Mouse (Mus musculus): ENCODE measurements around the gene Gm28047. TPM values are rescaled to one million over a fixed set of nuclear protein-coding genes. Genes with fewer than 3 reads are reported as not detected.
A peak's percentile ranks its signal among the peaks of the same experiment; 100 is the strongest.
"Not testable (repeated sequence)": the region's sequence is repeated elsewhere in the genome, so short reads cannot be mapped to it uniquely, and the experiment has no call there.

Gene Gm28047
- 1 to 10 TPM; 1.7 to 3.2 TPM for total RNA-seq (2021)
- long read RNA-seq, experiment 1, result 0 reads
- long read RNA-seq, experiment 2, partial matches to known transcripts, result 1 of 1 reads
- long read RNA-seq, experiment 2, other reads (novel, unspliced or antisense), result 0 of 1 reads

- DNase-seq (ENCODE audit: low spot score in 2 of 2), result peak; percentile 99
Measured at GRCm38 (mm10) chr15:102624970-102625686, at the start of gene Gm28047, which contains the start of gene Atf7. TSS of gene Gm28047 (minus strand) at chr15:102625067. TSS of gene Atf7 (minus strand) at chr15:102625464.

GRCm38 (mm10) chr15:102673548-102673947 lies 48.7 kb upstream of the Gm28047 start:
- DNase-seq (ENCODE audit: low spot score in 2 of 2), result peak in 1 of 2 experiments; percentile 15

- peak; percentile 46 to 47 for DNase-seq (ENCODE audit: low spot score in 2 of 2)
Measured at GRCm38 (mm10) chr15:102672215-102673071, 47.6 kb upstream of the Gm28047 start, which contains the start of gene Atp5g2. TSS of gene Atp5g2 (minus strand) at chr15:102672352.

GRCm38 (mm10) chr15:102671721-102672214 lies 46.9 kb upstream of the Gm28047 start:
- DNase-seq (ENCODE audit: low spot score in 2 of 2), result peak; percentile 84 to 86

GRCm38 (mm10) chr15:102670767-102671575 lies 46.1 kb upstream of the Gm28047 start:
- DNase-seq (ENCODE audit: low spot score in 2 of 2), result peak; percentile 93 to 94

GRCm38 (mm10) chr15:102670281-102670680 lies 45.4 kb upstream of the Gm28047 start:
- DNase-seq (ENCODE audit: low spot score in 2 of 2), result peak in 1 of 2 experiments; percentile 18

GRCm38 (mm10) chr15:102669571-102669970 lies 44.7 kb upstream of the Gm28047 start:
- no peak for DNase-seq (ENCODE audit: low spot score in 2 of 2)

- DNase-seq (ENCODE audit: low spot score in 2 of 2), result peak; percentile 24 to 56
Measured at GRCm38 (mm10) chr15:102665494-102665893, 40.6 kb upstream of the Gm28047 start.

GRCm38 (mm10) chr15:102663825-102664224 lies 39.0 kb upstream of the Gm28047 start:
- no peak for DNase-seq (ENCODE audit: low spot score in 2 of 2)

- not testable (repeated sequence) for DNase-seq (ENCODE audit: low spot score in 2 of 2)
Measured at GRCm38 (mm10) chr15:102662601-102663000, 37.7 kb upstream of the Gm28047 start.

GRCm38 (mm10) chr15:102657926-102658381 lies 33.1 kb upstream of the Gm28047 start:
- no peak for DNase-seq (ENCODE audit: low spot score in 2 of 2)

- no peak for DNase-seq (ENCODE audit: low spot score in 2 of 2)
Measured at GRCm38 (mm10) chr15:102656658-102657057, 31.8 kb upstream of the Gm28047 start.

GRCm38 (mm10) chr15:102651928-102652660 lies 27.2 kb upstream of the Gm28047 start:
- DNase-seq (ENCODE audit: low spot score in 2 of 2), result not testable (repeated sequence)

- DNase-seq (ENCODE audit: low spot score in 2 of 2), result no peak
Measured at GRCm38 (mm10) chr15:102651107-102651506, 26.2 kb upstream of the Gm28047 start.

- no peak for DNase-seq (ENCODE audit: low spot score in 2 of 2)
Measured at GRCm38 (mm10) chr15:102635817-102636216, 10.9 kb upstream of the Gm28047 start.

- DNase-seq (ENCODE audit: low spot score in 2 of 2), result no peak
Measured at GRCm38 (mm10) chr15:102634684-102635083, 9.8 kb upstream of the Gm28047 start.

GRCm38 (mm10) chr15:102625687-102626055 lies 804 bp upstream of the Gm28047 start:
- DNase-seq (ENCODE audit: low spot score in 2 of 2), result peak in 1 of 2 experiments; percentile 43

GRCm38 (mm10) chr15:102624291-102624969 lies 437 bp downstream of the Gm28047 start:
- peak in 1 of 2 experiments; percentile 24 for DNase-seq (ENCODE audit: low spot score in 2 of 2)

GRCm38 (mm10) chr15:102623121-102623520 lies 1.7 kb downstream of the Gm28047 start:
- no peak for DNase-seq (ENCODE audit: low spot score in 2 of 2)

Measured in adrenal gland, adult 18-20 months (tissue).